Mouse (Mus musculus): ENCODE measurements around the gene Eps15l1. TPM values are rescaled to one million over a fixed set of nuclear protein-coding genes. Genes with fewer than 3 reads are reported as not detected.
A peak's percentile ranks its signal among the peaks of the same experiment; 100 is the strongest.

The Eps15l1 gene
- polyA plus RNA-seq, 2 experiments, result 16.9 to 21.1 TPM

GRCm38 (mm10) chr8:72320803-72321583 lies 100.3 kb downstream of the Eps15l1 start:
- Histone ChIP-seq H3K4me2 (ENCODE audit: low read depth) (peak overlapping the region; percentile 74), H3K36me3 (replicated peaks; ENCODE audit: control insufficient read depth, insufficient read depth, low read depth) (no peaks in the 10 kb centered on the region), H3K9ac (replicated peaks) (no peak overlapping the region), H3K27ac (no peak overlapping the region), H3K4me1 (replicated peaks; ENCODE audit: control insufficient read depth in 2 of 2, insufficient read depth in 2 of 2, low read length in 1 of 2) (peaks cover 0 to 9% of the 10 kb centered on the region in 2 experiments; a peak in 2 of 4 replicates), H3K4me3 (ENCODE audit: insufficient read depth in 1 of 2, low read depth in 2 of 2, low read length in 2 of 2) (peak overlapping the region; percentile 14 to 23), H3K9me3 (ENCODE audit: control insufficient read depth, low read length) (no peaks in the 10 kb centered on the region), H3K27me3 (ENCODE audit: control insufficient read depth, insufficient read depth, low read length) (peaks cover 29% of the 10 kb centered on the region)
- no peak for DNase-seq (ENCODE audit: low read depth in 3 of 3, low spot score in 3 of 3)
- WGBS (ENCODE audit: insufficient replicate concordance), result 61% methylated on average over 25 of the region's 25 CpGs
- no peak for ATAC-seq (ENCODE audit: insufficient read depth)
- TF ChIP-seq EP300 (IDR thresholded peaks at IDR 0.05; ENCODE audit: low read depth) (no peak), CTCF (IDR thresholded peaks at IDR 0.05; ENCODE audit: low read depth) (no peak)

- 10% methylated on average over 48 of the region's 55 CpGs for WGBS (ENCODE audit: insufficient replicate concordance)
- H3K27ac ChIP-seq, result no peak overlapping the region
- no peaks in the 10 kb centered on the region for H3K9me3 ChIP-seq (ENCODE audit: control insufficient read depth, low read length)
- DNase-seq (ENCODE audit: low read depth in 3 of 3, low spot score in 3 of 3) (no peak), ATAC-seq (ENCODE audit: insufficient read depth) (no peak)
- peaks cover 29% of the 10 kb centered on the region for H3K27me3 ChIP-seq (ENCODE audit: control insufficient read depth, insufficient read depth, low read length)
- H3K9ac ChIP-seq (replicated peaks), result no peak overlapping the region
- peak overlapping the region; percentile 74 for H3K4me2 ChIP-seq (ENCODE audit: low read depth)
- no peaks in the 10 kb centered on the region for H3K36me3 ChIP-seq (replicated peaks; ENCODE audit: control insufficient read depth, insufficient read depth, low read depth)
- H3K4me3 ChIP-seq (ENCODE audit: insufficient read depth in 1 of 2, low read depth in 2 of 2, low read length in 2 of 2), result peak overlapping the region; percentile 23 to 47
- peaks cover 0 to 9% of the 10 kb centered on the region in 2 experiments; a peak in 2 of 4 replicates for H3K4me1 ChIP-seq (replicated peaks; ENCODE audit: control insufficient read depth in 2 of 2, insufficient read depth in 2 of 2, low read length in 1 of 2)
- TF ChIP-seq CTCF (IDR thresholded peaks at IDR 0.05; ENCODE audit: low read depth) (no peak), EP300 (IDR thresholded peaks at IDR 0.05; ENCODE audit: low read depth) (no peak)
Measured at GRCm38 (mm10) chr8:72319921-72320802, 101.1 kb downstream of the Eps15l1 start.

GRCm38 (mm10) chr8:72319397-72319796 lies 101.9 kb downstream of the Eps15l1 start:
- peak overlapping the region; percentile 40 to 47 for H3K4me3 ChIP-seq (ENCODE audit: insufficient read depth in 1 of 2, low read depth in 2 of 2, low read length in 2 of 2)
- peak overlapping the region; percentile 74 for H3K4me2 ChIP-seq (ENCODE audit: low read depth)
- peaks cover 29% of the 10 kb centered on the region for H3K27me3 ChIP-seq (ENCODE audit: control insufficient read depth, insufficient read depth, low read length)
- no peaks in the 10 kb centered on the region for H3K9me3 ChIP-seq (ENCODE audit: control insufficient read depth, low read length)
- DNase-seq (ENCODE audit: low read depth in 3 of 3, low spot score in 3 of 3) (no peak), ATAC-seq (ENCODE audit: insufficient read depth) (no peak)
- peaks cover 0 to 9% of the 10 kb centered on the region in 2 experiments; a peak in 2 of 4 replicates for H3K4me1 ChIP-seq (replicated peaks; ENCODE audit: control insufficient read depth in 2 of 2, insufficient read depth in 2 of 2, low read length in 1 of 2)
- H3K9ac ChIP-seq (replicated peaks), result no peak overlapping the region
- H3K27ac ChIP-seq, result no peak overlapping the region
- no peak for TF ChIP-seq CTCF (IDR thresholded peaks at IDR 0.05; ENCODE audit: low read depth)
- no peak for TF ChIP-seq EP300 (IDR thresholded peaks at IDR 0.05; ENCODE audit: low read depth)
- no peaks in the 10 kb centered on the region for H3K36me3 ChIP-seq (replicated peaks; ENCODE audit: control insufficient read depth, insufficient read depth, low read depth)
- 1% methylated on average over 40 of the region's 48 CpGs for WGBS (ENCODE audit: insufficient replicate concordance)

GRCm38 (mm10) chr8:72318801-72319322 lies 102.4 kb downstream of the Eps15l1 start, which contains the start of gene Klf2:
TSS of gene Klf2 (plus strand) at chr8:72319033.
- H3K27me3 ChIP-seq (ENCODE audit: control insufficient read depth, insufficient read depth, low read length), result peaks cover 29% of the 10 kb centered on the region
- under 1% methylated on average over 44 of the region's 46 CpGs for WGBS (ENCODE audit: insufficient replicate concordance)

More at GRCm38 (mm10) chr8:72318801-72319322, 102.4 kb downstream of the Eps15l1 start, which contains the start of gene Klf2:
- ATAC-seq (ENCODE audit: insufficient read depth) (peak; percentile 92), DNase-seq (ENCODE audit: low read depth in 3 of 3, low spot score in 3 of 3) (peak; percentile 67 to 79 (median 71))
- peaks cover 0 to 9% of the 10 kb centered on the region in 2 experiments; a peak in 2 of 4 replicates for H3K4me1 ChIP-seq (replicated peaks; ENCODE audit: control insufficient read depth in 2 of 2, insufficient read depth in 2 of 2, low read length in 1 of 2)
- no peak within 1 kb of the TSS for H3K27ac ChIP-seq
- peak within 1 kb of the TSS; percentile 74 for H3K4me2 ChIP-seq (ENCODE audit: low read depth)
- 0 out of 2 replicates have a peak within 1 kb of the TSS, but pooled peaks have one; percentile 27 for H3K9ac ChIP-seq (replicated peaks)
- H3K4me3 ChIP-seq (ENCODE audit: insufficient read depth in 1 of 2, low read depth in 2 of 2, low read length in 2 of 2), result peak within 1 kb of the TSS; percentile 40 to 47
- no peaks in the 10 kb centered on the region for H3K9me3 ChIP-seq (ENCODE audit: control insufficient read depth, low read length)
- H3K36me3 ChIP-seq (replicated peaks; ENCODE audit: control insufficient read depth, insufficient read depth, low read depth), result no peaks in the 10 kb centered on the region
- no peak for TF ChIP-seq CTCF (IDR thresholded peaks at IDR 0.05; ENCODE audit: low read depth)
- TF ChIP-seq EP300 (IDR thresholded peaks at IDR 0.05; ENCODE audit: low read depth), result 0 out of 2 replicates have a peak, but pooled peaks have one; percentile 13

Measured in liver, embryonic 14.5 days (tissue).